Mouse (Mus musculus) CH12.LX (cell line): ENCODE measurements around the gene P3h1. TPM values are rescaled to one million over a fixed set of nuclear protein-coding genes. Genes with fewer than 3 reads are reported as not detected.

Experiments used
- DNase-seq: peaks from one replicate; pipeline ENCODE4 v3.0.0-alpha.2; 2013; ENCODE audit errors: extremely low read depth
- H3K27ac ChIP-seq: 2 replicates; pipeline ENCODE4 v1.5.1; 2012; ENCODE audit warnings: low read depth, mild to moderate bottlenecking, control low read depth, moderate library complexity; ENCODE audit not compliant: insufficient read depth
- H3K27me3 ChIP-seq: replicated peaks from 2 replicates; pipeline ENCODE3; 2012; ENCODE audit warnings: inconsistent platforms
- H3K36me3 ChIP-seq, 2 experiments: replicated peaks in 1 of 2; 2 replicates each; pipeline versions ENCODE3 to v1.6.1; 2012; ENCODE audit warnings: inconsistent platforms in 1 of 2, low read length in 1 of 2, mild to moderate bottlenecking in 1 of 2, mixed read lengths in 1 of 2, moderate library complexity in 1 of 2; ENCODE audit not compliant: control insufficient read depth in 1 of 2, insufficient read depth in 1 of 2
- H3K4me1 ChIP-seq, 2 experiments: 2 replicates each; pipeline ENCODE4 v1.6.1; 2012; ENCODE audit warnings: inconsistent platforms in 1 of 2, moderate library complexity in 1 of 2; ENCODE audit not compliant: insufficient read depth in 2 of 2, control insufficient read depth in 1 of 2
- H3K4me2 ChIP-seq: 2 replicates; pipeline ENCODE4 v1.6.1; 2012; ENCODE audit warnings: low read depth, mild to moderate bottlenecking, control low read depth; ENCODE audit not compliant: poor library complexity, insufficient read depth, severe bottlenecking
- H3K4me3 ChIP-seq, 3 experiments: fragments of 150-350 bp in 1 of 3; sonication (generic) in 1 of 3; replicated peaks in 1 of 3; 2 replicates each; pipeline versions ENCODE3 to v1.5.1; 2011 to 2012; ENCODE audit warnings: low read depth in 2 of 3, low read length in 2 of 3, mild to moderate bottlenecking in 2 of 3, moderate library complexity in 2 of 3, control low read depth in 1 of 3, improper control_type of control experiment in 1 of 3, inconsistent platforms in 1 of 3, mixed read lengths in 1 of 3; ENCODE audit not compliant: poor library complexity in 1 of 3
- H3K79me2 ChIP-seq: replicated peaks from 2 replicates; pipeline ENCODE4 v1.6.1; 2012; ENCODE audit warnings: mild to moderate bottlenecking, moderate library complexity; ENCODE audit not compliant: control insufficient read depth, poor library complexity, insufficient read depth, severe bottlenecking; ENCODE audit errors: extremely low read depth
- H3K9ac ChIP-seq: 2 replicates; pipeline ENCODE4 v1.6.1; 2012; ENCODE audit warnings: low read depth, mild to moderate bottlenecking, control low read depth, moderate library complexity; ENCODE audit not compliant: insufficient read depth
- H3K9me3 ChIP-seq: replicated peaks from 2 replicates; pipeline ENCODE3; 2012; ENCODE audit warnings: low read length, inconsistent platforms, mixed read lengths
- CHD2 ChIP-seq: IDR thresholded peaks from 2 replicates; pipeline ENCODE4 v1.6.1; 2011; ENCODE audit warnings: low read length, improper control_type of control experiment
- CTCF ChIP-seq, 2 experiments: IDR thresholded peaks in 1 of 2; conservative IDR thresholded peaks in 1 of 2; 2 replicates each; pipeline ENCODE4 v1.5.1; 2011 to 2012; ENCODE audit warnings: low read depth in 2 of 2, low read length in 2 of 2, improper control_type of control experiment in 1 of 2, inconsistent platforms in 1 of 2, mild to moderate bottlenecking in 1 of 2, moderate library complexity in 1 of 2
- E2F4 ChIP-seq: IDR thresholded peaks from 2 replicates; pipeline ENCODE4 v1.6.1; 2011; ENCODE audit warnings: low read depth, low read length, improper control_type of control experiment; ENCODE audit not compliant: insufficient replicate concordance
- KAT2A ChIP-seq: IDR thresholded peaks from 2 replicates; pipeline ENCODE4 v1.6.1; 2012; ENCODE audit warnings: low read length, improper control_type of control experiment, inconsistent platforms; ENCODE audit not compliant: insufficient replicate concordance
- MAZ ChIP-seq: IDR thresholded peaks from 2 replicates; pipeline ENCODE4 v1.6.1; 2012; ENCODE audit warnings: low read depth, mild to moderate bottlenecking, inconsistent platforms, low read length, improper control_type of control experiment, moderate library complexity
- MXI1 ChIP-seq: IDR thresholded peaks from 2 replicates; pipeline ENCODE4 v1.6.1; 2011; ENCODE audit warnings: mild to moderate bottlenecking, low read depth, low read length, improper control_type of control experiment
- NELFE ChIP-seq: IDR thresholded peaks from 2 replicates; pipeline ENCODE4 v1.6.1; 2011; ENCODE audit warnings: low read depth, low read length, improper control_type of control experiment
- NRF1 ChIP-seq: IDR thresholded peaks from 2 replicates; pipeline ENCODE4 v1.6.1; 2014; ENCODE audit warnings: low read depth, mild to moderate bottlenecking, inconsistent platforms, low read length, improper control_type of control experiment, moderate library complexity
- PAX5 ChIP-seq: IDR thresholded peaks from 2 replicates; pipeline ENCODE4 v1.6.1; 2012; ENCODE audit warnings: low read length, inconsistent platforms, mixed read lengths
- POLR2A ChIP-seq: IDR thresholded peaks from 2 replicates; pipeline ENCODE4 v1.6.1; 2011; ENCODE audit warnings: low read depth, mild to moderate bottlenecking, improper control_type of control experiment, low read length
- POLR2AphosphoS2 ChIP-seq: IDR thresholded peaks from 2 replicates; pipeline ENCODE4 v1.6.1; 2011; ENCODE audit warnings: low read depth, low read length, improper control_type of control experiment
- RCOR1 ChIP-seq: conservative IDR thresholded peaks from 2 replicates; pipeline ENCODE4 v1.6.1; 2012; ENCODE audit warnings: low read depth, mild to moderate bottlenecking, inconsistent platforms, low read length, improper control_type of control experiment
- USF2 ChIP-seq: conservative IDR thresholded peaks from 2 replicates; pipeline ENCODE4 v1.6.1; 2011; ENCODE audit warnings: low read depth, low read length, improper control_type of control experiment
- ZKSCAN1 ChIP-seq: IDR thresholded peaks from 2 replicates; pipeline ENCODE4 v1.6.1; 2012; ENCODE audit warnings: low read depth, inconsistent platforms, low read length, improper control_type of control experiment, borderline replicate concordance
- ZMIZ1 ChIP-seq: IDR thresholded peaks from 2 replicates; pipeline ENCODE4 v1.6.1; 2012; ENCODE audit warnings: low read depth, mild to moderate bottlenecking, inconsistent platforms, low read length, improper control_type of control experiment
- dilution Hi-C: fragments of 300-500 bp; cut with MboI; formaldehyde crosslinking; loops from 2 replicates; pipeline ENCODE4 v1.14.3; 2020; ENCODE audit warnings: low sequenced_read_pairs; ENCODE audit not compliant: extremely low pct_unique_long_range_greater_than_20kb, extremely low pct_ligation_motif_present
- in situ Hi-C: fragments of 300-500 bp; cut with MboI; formaldehyde crosslinking; loops from 3 replicates; pipeline ENCODE4 v1.14.3; 2019; ENCODE audit warnings: low sequenced_read_pairs, low pct_ligation_motif_present, low pct_unique_long_range_greater_than_20kb, mixed read lengths
- polyA plus RNA-seq: library from polyadenylated mRNA; unstranded; fragments of >175 nt; gene quantifications from 2 replicates; pipeline ENCODE4 v1.2.1, GENCODE M21; 2012; ENCODE audit warnings: low read depth; ENCODE audit not compliant: insufficient read length
- total RNA-seq, 2 experiments: library from RNA; depleted of rRNA; stranded (reverse); fragments of 300-350 nt in 1 of 2; fragments of >200 nt in 1 of 2; gene quantifications; 2 replicates each; pipeline ENCODE4 v1.2.3; 2012 to 2014

Gene P3h1
- total and polyA plus RNA-seq, 3 experiments, result 14.8 to 31.6 (median 27.1) TPM

GRCm38 (mm10) chr4:119248407-119248965, 15.8 kb downstream of the P3h1 start:
- dilution Hi-C loops, result no loop called here
- in situ Hi-C loops, result loop anchor here (10.0 kb wide), 1 partner anchor 286 kb away; the partner anchor contains the start of genes Foxj3 and Frg2f1

GRCm38 (mm10) chr4:119252025-119252808, 19.5 kb downstream of the P3h1 start:
- dilution Hi-C loops, result no loop called here
- no peak for DNase-seq
- H3K9ac ChIP-seq, result no peak overlapping the region
- no peak for TF ChIP-seq NRF1
- no peak for TF ChIP-seq NELFE
- TF ChIP-seq ZMIZ1, result no peak
- no peak for TF ChIP-seq KAT2A
- TF ChIP-seq USF2, result no peak
- no peak for TF ChIP-seq MXI1
- H3K9me3 ChIP-seq, result no peaks in the 10 kb centered on the region
- peaks cover 0 to 15% of the 10 kb centered on the region in 2 experiments for H3K36me3 ChIP-seq
- peaks cover 0 to 3% of the 10 kb centered on the region in 2 experiments; a peak in 1 of 4 replicates for H3K4me1 ChIP-seq
- in situ Hi-C loops, result loop anchor here (25.0 kb wide), 1 partner anchor 410 kb away; the partner anchor contains the start of gene Guca2b
- H3K27me3 ChIP-seq, result peaks cover 2% of the 10 kb centered on the region
- H3K27ac ChIP-seq, result no peak overlapping the region
- H3K4me2 ChIP-seq, result no peak overlapping the region
- H3K79me2 ChIP-seq, result no peaks in the 10 kb centered on the region
- no peak overlapping the region for H3K4me3 ChIP-seq

More at GRCm38 (mm10) chr4:119248407-119248965, 15.8 kb downstream of the P3h1 start:
- Histone ChIP-seq H3K4me1 (no peaks in the 10 kb centered on the region), H3K9me3 (no peaks in the 10 kb centered on the region), H3K27me3 (no peaks in the 10 kb centered on the region), H3K4me3 (no peak overlapping the region), H3K36me3 (peaks cover 8 to 51% of the 10 kb centered on the region in 2 experiments), H3K9ac (no peak overlapping the region), H3K4me2 (no peak overlapping the region), H3K27ac (no peak overlapping the region), H3K79me2 (no peaks in the 10 kb centered on the region)
- TF ChIP-seq MAZ (no peak), POLR2A (no peak), PAX5 (no peak), RCOR1 (no peak), POLR2AphosphoS2 (no peak), CHD2 (no peak), USF2 (no peak), ZKSCAN1 (no peak), CTCF (conservative IDR thresholded peaks at IDR 0.05 in 1 of 2, IDR thresholded peaks at IDR 0.05 in 1 of 2; ENCODE audit: low read depth in 2 of 2, low read length in 2 of 2) (no peak), E2F4 (no peak)
- DNase-seq, result no peak
